Mouse (Mus musculus): ENCODE results near the gene Chtop.

DNA sequence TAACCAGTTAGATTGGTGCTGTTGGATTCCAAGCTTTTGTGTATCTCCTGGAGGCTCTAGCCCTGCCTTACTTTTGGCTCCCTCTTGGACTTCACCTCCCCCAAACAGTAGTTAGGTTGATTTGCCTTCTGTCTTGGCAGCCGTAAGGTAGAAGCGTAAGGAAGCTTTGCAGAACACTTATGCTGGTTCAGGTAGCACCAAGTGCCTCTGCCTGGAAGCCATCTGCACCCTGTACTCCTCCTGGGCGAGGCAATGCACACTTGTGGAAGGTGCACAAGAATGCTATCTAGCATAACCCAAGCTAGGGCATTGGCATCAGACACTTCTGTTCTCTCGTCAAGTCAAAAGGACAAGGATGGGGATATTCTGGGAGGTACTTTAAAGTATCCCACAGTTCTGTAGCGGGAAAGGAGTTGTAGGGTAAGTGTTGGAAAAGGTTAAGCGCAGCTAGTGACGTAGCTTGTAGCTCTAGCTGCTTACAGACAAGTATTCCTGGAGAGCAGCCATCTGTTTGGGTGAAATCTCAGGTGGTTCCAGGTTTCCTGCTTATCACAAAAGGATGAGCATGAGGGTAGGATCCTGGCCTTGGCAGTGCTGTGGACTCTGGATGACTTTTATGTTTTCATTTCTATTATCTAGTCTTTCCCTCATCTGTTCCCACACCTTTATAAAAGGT is 13.3 kb downstream of the Chtop start:
- no peak for TF ChIP-seq POLR2A (IDR thresholded peaks at IDR 0.05; ENCODE audit: borderline replicate concordance, insufficient read depth, low read length)
- no peak for TF ChIP-seq CTCF (IDR thresholded peaks at IDR 0.05; ENCODE audit: borderline replicate concordance, insufficient read depth, low read depth, low read length)

Measured in cerebellum, adult 2 months (tissue).